Mouse (Mus musculus) MN1 (cell line): ENCODE results near the gene 2010109A12Rik.

ENCODE experiments used
- DNase-seq: peaks from one replicate; pipeline ENCODE4 v3.0.0-alpha.2; 2016; ENCODE audit warnings: low spot score

The 2010109A12Rik gene

GRCm38 (mm10) chr5:93231721-93232120 is 25.4 kb downstream of the 2010109A12Rik start:
- no peak for DNase-seq

- DNase-seq, result no peak
These were observed 26.5 kb downstream of the 2010109A12Rik start for GRCm38 (mm10) chr5:93232838-93233237.

GRCm38 (mm10) chr5:93234130-93234529 is 27.8 kb downstream of the 2010109A12Rik start:
- no peak for DNase-seq

GRCm38 (mm10) chr5:93234605-93235004 is 28.3 kb downstream of the 2010109A12Rik start:
- DNase-seq, result no peak

- DNase-seq, result no peak
These were observed 29.6 kb downstream of the 2010109A12Rik start for GRCm38 (mm10) chr5:93235888-93236287.

GRCm38 (mm10) chr5:93236541-93236940 is 30.2 kb downstream of the 2010109A12Rik start:
- DNase-seq, result no peak

- DNase-seq, result no peak
These were observed 33.5 kb downstream of the 2010109A12Rik start for GRCm38 (mm10) chr5:93239590-93240544.

GRCm38 (mm10) chr5:93245280-93245679 is 39.0 kb downstream of the 2010109A12Rik start:
- no peak for DNase-seq

GRCm38 (mm10) chr5:93249940-93250578 is 43.7 kb downstream of the 2010109A12Rik start:
- no peak for DNase-seq

- DNase-seq, result peak; percentile 35
These were observed 44.9 kb downstream of the 2010109A12Rik start for GRCm38 (mm10) chr5:93251001-93251760.

GRCm38 (mm10) chr5:93255759-93256265 is 49.5 kb downstream of the 2010109A12Rik start:
- DNase-seq, result no peak

- no peak for DNase-seq
These were observed 50.6 kb downstream of the 2010109A12Rik start for GRCm38 (mm10) chr5:93256820-93257405.

GRCm38 (mm10) chr5:93259349-93259748 is 53.0 kb downstream of the 2010109A12Rik start:
- no peak for DNase-seq

- peak; percentile 27 for DNase-seq
These were observed 54.7 kb downstream of the 2010109A12Rik start for GRCm38 (mm10) chr5:93260983-93261382.

- DNase-seq, result no peak
These were observed 56.4 kb downstream of the 2010109A12Rik start for GRCm38 (mm10) chr5:93262751-93263150.
